Mouse (Mus musculus) left cerebral cortex, adult 2 months (tissue): Measurements from ENCODE around the gene Csnk1g1. TPM values are rescaled to one million over a fixed set of nuclear protein-coding genes. Genes with fewer than 3 reads are reported as not detected.

ENCODE experiments used
- DNase-seq, 2 experiments: peaks; one replicate each; pipeline ENCODE4 v3.0.0; 2021 to 2022; ENCODE audit warnings: low spot score in 2 of 2, mixed read lengths in 1 of 2; ENCODE audit errors: extremely low spot score in 1 of 2
- H3K27ac ChIP-seq: fragments of 200-600 bp; 2 replicates; pipeline ENCODE4 v1.8.1; 2022
- H3K4me3 ChIP-seq: fragments of 200-600 bp; 2 replicates; pipeline ENCODE4 v1.8.1; 2022
- CTCF ChIP-seq: fragments of 200-600 bp; IDR thresholded peaks from 2 replicates; pipeline ENCODE4 v1.8.1; 2022; ENCODE audit warnings: antibody characterized with exemption, mild to moderate bottlenecking, moderate library complexity
- intact Hi-C: fragments of 180-260 bp; cut with DNase I; formaldehyde crosslinking; loops from one replicate; pipeline ENCODE4 v1.15.1; 2025
- total RNA-seq, 2 experiments: library from RNA; stranded (reverse); gene quantifications; 2 replicates each; pipeline ENCODE4 v1.2.3; 2021

Gene Csnk1g1
- total RNA-seq, 2 experiments from 2014 or later, result 42.3 to 47.1 TPM

DNA sequence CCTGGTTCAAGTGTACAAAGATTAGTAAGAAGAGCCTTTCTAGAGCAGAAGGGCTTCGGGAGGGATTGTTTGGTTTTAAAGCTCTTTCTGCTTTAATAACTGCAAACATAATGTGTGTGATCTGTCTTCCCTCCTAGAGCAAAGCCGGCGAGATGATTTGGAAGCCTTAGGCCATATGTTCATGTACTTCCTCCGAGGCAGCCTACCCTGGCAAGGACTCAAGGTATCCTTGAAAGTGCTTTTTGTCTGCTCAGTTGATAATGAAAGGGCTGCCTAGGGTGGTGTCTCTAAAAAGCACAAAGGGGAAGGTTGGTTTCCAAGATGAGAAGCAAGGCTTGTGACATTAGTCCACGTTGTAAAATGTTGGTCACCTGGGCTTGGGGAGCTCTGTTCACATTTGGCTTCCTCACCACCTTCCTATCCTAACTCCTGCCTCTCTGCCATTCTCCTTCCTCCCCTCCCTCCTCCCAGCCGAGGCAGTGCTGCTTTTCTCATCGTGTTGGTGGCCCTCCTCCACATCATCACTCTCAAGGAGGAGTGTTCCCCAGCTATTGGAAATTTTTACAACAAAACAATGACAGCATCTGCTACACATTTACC lies 99.0 kb downstream of the Csnk1g1 start:
- no peak for TF ChIP-seq CTCF
- peak; percentile 46 to 54 for DNase-seq
- H3K4me3 ChIP-seq, result no peak overlapping the region
- peak overlapping the region; percentile 30 for H3K27ac ChIP-seq
- intact Hi-C loops, result loop anchor here (5.0 to 10.0 kb wide), 2 partner anchors 315 to 403 kb away; no protein-coding TSS in a partner anchor

DNA sequence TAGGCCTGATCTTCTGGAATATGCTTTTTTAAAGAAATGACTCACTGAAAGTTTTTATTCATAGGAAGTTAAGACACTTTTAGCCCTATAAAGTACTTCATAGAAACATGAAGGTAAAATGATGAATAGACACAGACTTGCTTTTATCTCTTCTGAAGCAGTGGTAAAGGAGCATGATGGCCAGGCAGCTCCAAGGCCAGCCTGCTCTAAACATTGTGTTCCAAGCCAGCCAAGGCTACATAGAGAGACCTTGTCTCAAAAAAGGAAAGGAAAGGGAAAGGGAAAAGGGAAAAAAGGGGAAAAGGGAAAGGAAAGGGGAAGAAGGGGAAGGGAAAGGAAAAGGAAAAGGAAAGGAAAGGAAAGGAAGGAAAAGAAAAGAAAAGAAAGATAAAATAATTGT lies 111.9 kb downstream of the Csnk1g1 start:
- no peak for DNase-seq
- intact Hi-C loops, result no loop called here
- TF ChIP-seq CTCF, result no peak
- Histone ChIP-seq H3K4me3 (no peak overlapping the region), H3K27ac (no peak overlapping the region)

GRCm38 (mm10) chr9:66038082-66038481 lies 129.4 kb downstream of the Csnk1g1 start:
- TF ChIP-seq CTCF, result no peak
- DNase-seq, result peak in 1 of 2 experiments; percentile 55
- H3K4me3 ChIP-seq, result no peak overlapping the region
- H3K27ac ChIP-seq, result peak overlapping the region; percentile 55; the same call in 1 of the 2 replicates
- intact Hi-C loops, result no loop called here

DNA sequence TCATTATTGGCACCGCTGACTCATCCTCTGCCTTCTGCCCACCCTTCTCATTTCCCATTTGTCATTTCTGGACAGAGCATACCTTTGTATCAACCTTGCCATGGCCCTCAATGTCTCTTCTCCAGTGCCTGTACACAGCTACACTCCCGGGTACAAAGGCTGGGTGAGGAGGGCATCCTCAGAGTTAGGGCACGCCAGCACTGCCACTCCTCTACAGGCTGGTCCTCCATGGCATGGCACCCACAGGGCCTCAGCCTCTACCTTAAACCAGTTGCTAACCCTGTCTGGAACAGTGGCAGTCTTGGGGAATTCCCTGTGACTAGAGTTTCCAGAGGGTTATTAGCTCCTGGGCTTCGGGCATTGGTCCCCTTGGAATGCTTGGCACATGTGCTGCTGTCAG lies 129.9 kb downstream of the Csnk1g1 start:
- TF ChIP-seq CTCF, result no peak
- no peak overlapping the region for H3K4me3 ChIP-seq
- DNase-seq, result no peak
- intact Hi-C loops, result no loop called here
- peak overlapping the region; percentile 55; the same call in 1 of the 2 replicates for H3K27ac ChIP-seq

DNA sequence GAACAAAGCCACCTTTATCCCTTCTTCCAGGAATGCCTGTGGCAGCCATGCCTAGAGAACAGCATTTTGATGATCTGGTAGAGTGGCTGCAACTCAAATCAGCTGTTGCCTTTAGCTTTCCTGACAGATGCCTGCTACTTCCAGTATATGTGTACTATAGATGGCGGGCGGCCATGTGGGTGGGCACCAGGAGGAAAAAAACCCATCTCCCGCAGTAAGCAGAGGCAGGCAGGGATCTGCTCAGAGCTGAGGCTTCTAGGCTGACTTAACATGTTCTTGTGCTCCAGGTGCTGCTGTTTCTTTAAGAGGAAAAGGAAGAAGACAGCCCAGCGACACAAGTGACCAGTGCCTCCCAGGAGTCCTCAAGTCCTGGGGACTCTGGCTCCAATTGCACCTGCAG lies 130.6 kb downstream of the Csnk1g1 start:
- H3K27ac ChIP-seq, result peak overlapping the region; percentile 58
- intact Hi-C loops, result no loop called here
- DNase-seq, result no peak
- H3K4me3 ChIP-seq, result no peak overlapping the region
- no peak for TF ChIP-seq CTCF

DNA sequence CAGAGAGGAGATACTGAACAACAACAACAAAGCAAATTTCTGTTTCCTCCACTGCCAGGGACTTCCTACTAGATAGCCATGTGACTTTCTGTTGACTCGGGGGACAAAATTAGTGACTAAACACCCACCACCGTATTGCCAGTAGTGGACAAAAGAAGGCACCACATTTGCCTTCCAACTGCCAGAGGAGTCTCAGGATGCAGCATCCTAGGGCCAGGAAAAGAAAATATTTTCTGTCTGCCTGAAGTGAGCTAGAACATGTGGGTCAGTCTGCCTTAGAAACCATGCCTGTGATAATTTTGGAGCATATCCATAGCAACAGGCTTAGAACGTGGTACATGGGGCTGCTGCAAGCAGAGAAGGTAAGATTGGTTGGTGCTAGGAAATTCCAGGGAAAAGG lies 132.1 kb downstream of the Csnk1g1 start:
- intact Hi-C loops, result no loop called here
- H3K27ac ChIP-seq, result peak overlapping the region; percentile 58
- no peak for TF ChIP-seq CTCF
- no peak overlapping the region for H3K4me3 ChIP-seq
- DNase-seq, result no peak

DNA sequence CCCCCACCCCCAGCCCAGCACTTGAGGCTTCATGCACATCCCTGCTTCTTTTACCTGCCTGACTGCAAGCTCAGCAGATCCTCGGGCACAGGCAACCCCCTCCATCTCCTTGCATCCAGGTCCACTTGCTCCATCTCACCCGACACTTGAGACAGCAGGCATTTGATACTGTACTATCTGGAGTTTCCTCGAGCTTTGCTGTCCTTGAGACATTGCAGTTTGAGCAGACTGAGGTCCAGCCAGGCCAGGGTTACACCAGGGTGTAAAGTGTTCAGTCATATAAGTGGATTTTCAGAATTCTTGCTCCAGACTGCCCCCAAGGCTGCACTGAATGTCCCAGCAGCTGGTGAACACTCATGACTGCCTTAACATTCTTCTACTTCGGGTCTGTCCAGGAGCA lies 133.6 kb downstream of the Csnk1g1 start:
- intact Hi-C loops, result no loop called here
- no peak for TF ChIP-seq CTCF
- H3K27ac ChIP-seq, result no peak overlapping the region

GRCm38 (mm10) chr9:66043241-66043640 lies 134.5 kb downstream of the Csnk1g1 start:
- Histone ChIP-seq H3K4me3 (no peak overlapping the region), H3K27ac (no peak overlapping the region)
- intact Hi-C loops, result no loop called here
- no peak for DNase-seq
- TF ChIP-seq CTCF, result no peak

More for the DNA sequence above, 133.6 kb downstream of the Csnk1g1 start:
- no peak for DNase-seq
- no peak overlapping the region for H3K4me3 ChIP-seq

DNA sequence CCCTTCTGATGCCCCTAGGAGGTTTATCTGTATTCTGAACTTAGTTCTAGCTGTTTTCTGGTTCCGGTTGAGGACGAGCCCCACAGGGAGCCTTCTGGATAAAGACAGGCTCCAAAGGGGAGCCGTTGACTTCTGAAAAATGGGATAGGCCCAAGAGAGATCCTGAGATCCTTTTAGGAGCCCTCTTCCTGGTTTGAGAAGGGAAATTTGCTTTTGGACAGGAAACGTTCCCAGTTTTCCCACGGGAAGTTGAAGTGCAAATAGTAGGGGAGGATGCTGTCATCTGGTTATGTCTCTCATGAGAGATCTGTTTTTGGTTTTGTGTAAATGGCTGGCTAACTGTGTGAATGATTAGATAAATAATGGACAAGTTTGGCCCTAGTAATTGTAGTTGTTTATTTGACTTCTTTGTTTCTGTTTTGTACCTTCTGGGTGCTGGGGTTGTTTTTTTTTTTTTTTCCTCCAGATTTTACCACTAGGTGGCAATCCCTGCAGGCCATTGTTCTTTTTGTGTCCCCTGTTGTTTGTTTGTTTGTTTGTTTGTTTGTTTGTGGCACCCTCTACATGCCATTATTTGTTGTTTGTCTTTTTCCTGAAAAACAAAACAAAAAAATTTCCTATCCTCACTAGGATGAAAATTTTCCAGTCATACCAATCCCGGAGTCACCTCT lies 141.3 kb downstream of the Csnk1g1 start:
- TF ChIP-seq CTCF, result peak; percentile 45
- no peak overlapping the region for H3K4me3 ChIP-seq
- DNase-seq, result no peak
- no peak overlapping the region for H3K27ac ChIP-seq
- intact Hi-C loops, result no loop called here

GRCm38 (mm10) chr9:66051493-66051892 lies 142.8 kb downstream of the Csnk1g1 start:
- Histone ChIP-seq H3K27ac (no peak overlapping the region), H3K4me3 (no peak overlapping the region)
- no peak for DNase-seq
- intact Hi-C loops, result no loop called here
- TF ChIP-seq CTCF, result no peak

DNA sequence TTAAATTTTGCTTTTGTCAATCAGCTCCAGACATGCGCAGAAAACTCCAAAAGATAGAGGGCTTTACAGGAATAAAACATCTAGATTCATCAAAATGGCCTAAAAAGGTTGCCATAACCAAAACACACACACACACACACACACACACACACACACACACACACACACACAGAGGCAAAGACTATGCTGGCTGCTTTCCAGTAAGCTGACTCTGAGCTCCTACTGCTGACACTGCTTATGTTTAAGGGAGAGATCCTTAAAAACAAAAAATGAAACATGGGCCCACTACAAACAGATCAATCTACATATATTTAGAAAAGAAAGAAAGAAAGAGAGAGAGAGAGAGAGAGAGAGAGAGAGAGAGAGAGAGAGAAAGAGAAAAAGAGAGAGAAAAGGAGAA lies 144.0 kb downstream of the Csnk1g1 start:
- no peak for TF ChIP-seq CTCF
- DNase-seq, result no peak
- intact Hi-C loops, result no loop called here
- Histone ChIP-seq H3K4me3 (no peak overlapping the region), H3K27ac (no peak overlapping the region)

GRCm38 (mm10) chr9:66053620-66054019 lies 144.9 kb downstream of the Csnk1g1 start:
- Histone ChIP-seq H3K27ac (no peak overlapping the region), H3K4me3 (no peak overlapping the region)
- TF ChIP-seq CTCF, result no peak; the same call in 1 of the 2 replicates
- intact Hi-C loops, result no loop called here
- DNase-seq, result no peak
